Mouse (Mus musculus) urinary bladder, postnatal 10 days (tissue): Measurements from ENCODE around the gene Ptger2.
"Not testable (repeated sequence)": the region's sequence is repeated elsewhere in the genome, so short reads cannot be mapped to it uniquely, and the experiment has no call there.

ENCODE experiments used
- DNase-seq: peaks from one replicate; pipeline ENCODE4 v3.0.0; 2022; ENCODE audit warnings: low spot score

The Ptger2 gene

DNA sequence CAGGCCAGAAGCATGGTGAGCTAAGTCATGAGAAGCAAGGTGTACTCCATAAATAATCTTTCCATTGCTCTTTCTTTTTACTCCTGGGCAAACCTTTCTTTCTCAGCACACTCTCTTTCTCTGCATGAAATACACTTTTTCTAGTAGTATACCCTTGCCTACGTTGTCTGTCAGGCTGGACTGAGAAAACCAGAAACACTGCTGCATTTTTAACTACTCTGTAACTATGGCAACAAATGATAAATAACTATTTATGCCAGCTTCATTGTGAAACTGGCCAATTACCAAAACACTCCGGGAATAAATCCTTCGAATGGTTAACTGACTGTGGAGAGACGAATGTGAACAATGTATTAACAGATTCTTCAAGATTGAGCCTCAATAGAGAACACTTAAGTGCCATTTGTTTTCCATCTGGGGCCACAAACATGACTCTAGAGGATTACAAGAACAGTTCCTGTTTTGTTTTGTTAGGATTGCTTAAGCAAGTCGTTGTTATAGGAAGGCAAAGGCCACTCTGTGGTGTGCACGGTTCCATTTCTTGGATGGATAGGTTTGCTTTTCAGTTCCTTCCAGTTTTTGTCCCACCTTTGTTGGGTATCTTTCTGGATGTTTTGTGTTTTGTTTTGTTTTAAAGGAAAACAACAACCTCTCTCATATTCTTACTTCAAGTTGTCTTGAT, at the start of gene Ptger2:
Ptger2 (plus strand) TSS at position 522 of the 682 bp plus-strand sequence.
- not testable (repeated sequence) for DNase-seq

DNA sequence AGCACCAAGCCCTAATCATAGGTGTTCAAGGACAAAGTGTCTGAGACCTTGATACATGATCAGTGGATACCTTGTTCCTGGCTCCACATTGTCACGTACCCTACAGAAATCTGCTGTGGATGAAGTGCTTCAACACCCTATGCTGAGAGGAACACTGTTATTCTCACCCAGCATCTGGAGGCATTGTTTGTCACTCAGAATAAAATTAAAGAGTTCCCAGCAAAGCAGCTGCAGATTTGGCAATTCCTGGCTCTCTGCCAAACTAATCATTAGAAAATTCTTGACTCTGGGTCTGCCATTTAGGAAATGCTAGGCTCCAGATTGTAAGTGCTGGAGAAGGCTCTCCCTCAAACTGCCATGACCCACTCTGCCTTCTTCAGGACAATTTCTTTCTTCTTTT, 27.2 kb upstream of the Ptger2 start:
- no peak for DNase-seq

DNA sequence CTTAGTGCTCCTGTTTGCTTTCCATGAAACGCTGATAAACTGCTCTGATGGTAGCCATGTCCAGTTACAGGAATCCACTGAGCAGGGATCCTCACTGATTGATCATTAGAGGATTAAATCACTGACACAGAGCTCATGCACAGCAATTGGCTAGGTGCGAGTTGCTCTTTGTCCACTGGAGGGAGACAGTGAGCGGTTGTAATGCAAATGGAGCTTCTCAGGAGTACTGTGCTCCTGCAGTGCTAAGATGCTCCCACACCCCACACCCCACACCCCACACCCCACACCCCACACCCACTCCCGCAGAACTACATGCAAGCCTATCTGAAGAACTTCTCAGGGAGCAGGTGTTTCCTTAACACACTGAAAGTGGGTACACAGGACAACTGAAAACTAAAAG, 10.7 kb upstream of the Ptger2 start:
- not testable (repeated sequence) for DNase-seq

DNA sequence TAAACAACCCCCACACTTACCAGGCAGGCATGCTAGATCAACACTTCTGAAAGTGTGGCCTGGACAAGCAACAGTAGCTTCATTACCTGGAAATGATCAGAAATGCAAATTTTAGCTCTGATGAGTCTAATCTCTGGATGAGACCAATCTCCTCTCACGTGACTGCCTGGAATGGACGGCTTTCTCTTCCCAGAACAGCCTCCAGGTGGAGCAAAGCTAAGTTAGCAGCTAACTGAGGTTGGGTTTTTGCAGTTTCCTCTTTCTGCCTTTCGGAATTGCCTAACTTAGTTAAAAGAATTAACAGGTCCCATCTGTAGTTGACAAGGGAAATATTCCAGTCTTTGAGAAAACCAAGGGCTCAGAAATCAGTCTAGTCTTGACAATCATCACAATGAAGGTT, 8.1 kb upstream of the Ptger2 start:
- DNase-seq: no peak

DNA sequence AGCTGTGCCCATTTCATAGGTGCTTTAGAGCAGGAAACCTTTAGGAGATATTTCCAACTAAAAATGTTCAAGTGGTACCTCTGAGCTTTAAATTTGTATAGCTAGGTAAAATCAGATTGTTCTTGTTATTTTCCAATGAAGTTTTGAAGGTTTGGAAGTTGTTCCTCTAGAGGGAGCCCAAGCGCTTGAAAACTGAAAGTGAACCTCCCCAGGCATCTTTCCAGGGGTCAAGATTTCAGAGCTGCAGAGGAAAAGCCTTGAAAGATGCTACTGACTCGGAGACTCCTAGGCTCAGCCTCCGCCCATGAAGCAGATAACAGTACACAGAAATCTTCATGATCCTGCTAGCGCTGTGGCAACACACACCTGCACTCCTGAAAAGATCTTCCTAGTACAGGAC, 6.5 kb upstream of the Ptger2 start:
- no peak for DNase-seq

DNA sequence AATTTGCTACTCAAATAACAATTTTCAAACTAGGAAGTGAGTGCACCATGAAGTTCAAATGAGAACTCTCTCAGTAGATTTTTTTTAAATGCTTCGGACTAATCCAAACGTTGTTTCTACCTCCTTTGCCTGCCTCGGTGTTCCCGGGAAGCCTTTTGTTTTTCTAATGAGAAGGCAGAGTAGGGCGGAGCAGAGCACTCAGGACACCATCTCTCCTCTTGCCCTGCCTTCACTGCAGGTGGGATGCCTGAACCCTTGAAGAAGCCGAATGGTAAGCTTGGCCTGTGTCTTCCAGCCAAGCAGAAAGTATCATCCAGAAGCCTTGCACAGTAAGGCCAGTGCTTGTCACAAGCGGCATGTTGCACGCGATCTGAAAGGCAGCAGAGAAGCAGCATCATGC, 3.9 kb upstream of the Ptger2 start:
- no peak for DNase-seq

DNA sequence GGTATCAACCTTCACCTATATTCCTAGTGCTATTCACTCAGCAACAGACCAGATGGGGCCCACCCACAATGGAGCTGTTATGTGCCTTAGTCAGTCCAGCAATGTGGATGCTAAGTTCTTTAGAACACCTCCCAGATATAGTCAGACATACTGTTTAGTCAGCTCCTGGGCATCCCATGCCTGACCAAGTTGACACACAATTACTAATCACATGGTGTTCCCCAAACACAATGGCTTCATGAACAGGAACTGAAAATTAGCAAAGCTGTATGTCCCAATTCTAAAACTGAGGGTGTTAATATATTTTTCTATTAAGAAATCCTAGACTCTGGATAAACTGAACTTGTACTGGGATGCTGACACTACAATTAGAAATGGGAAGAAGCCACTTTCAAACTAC, 1.7 kb upstream of the Ptger2 start:
- no peak for DNase-seq

GRCm38 (mm10) chr14:44988456-44989016, 541 bp downstream of the Ptger2 start:
- DNase-seq: no peak

- DNase-seq: no peak
Measured at GRCm38 (mm10) chr14:44989017-44989721, 1.2 kb downstream of the Ptger2 start.

GRCm38 (mm10) chr14:44989751-44990150, 1.8 kb downstream of the Ptger2 start:
- DNase-seq: no peak

GRCm38 (mm10) chr14:44994337-44994736, 6.3 kb downstream of the Ptger2 start:
- no peak for DNase-seq

- DNase-seq: no peak
Measured at GRCm38 (mm10) chr14:45000086-45000769, 12.2 kb downstream of the Ptger2 start.

- DNase-seq: no peak
Measured at GRCm38 (mm10) chr14:45005698-45006283, 17.8 kb downstream of the Ptger2 start.

DNA sequence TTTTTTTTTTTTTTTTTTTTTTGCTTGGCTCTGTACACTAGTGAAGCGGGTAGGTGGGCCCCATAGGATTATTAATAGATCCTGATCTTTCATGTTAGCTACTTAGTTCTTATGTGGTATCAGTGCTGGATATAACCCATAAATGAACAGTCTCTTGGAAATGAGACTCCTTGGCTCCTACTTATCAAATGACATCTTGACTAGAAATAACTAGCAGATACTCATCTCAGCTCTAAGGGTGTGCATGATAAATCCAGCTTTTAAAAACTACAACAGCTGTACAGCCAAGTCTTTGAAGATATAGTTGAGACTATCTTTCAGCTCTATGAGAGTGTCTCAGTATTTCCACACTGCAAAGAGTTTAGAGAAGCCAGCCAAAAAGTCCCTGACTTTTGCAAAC, 21.2 kb downstream of the Ptger2 start:
- no peak for DNase-seq

GRCm38 (mm10) chr14:45011260-45011659, 23.3 kb downstream of the Ptger2 start:
- DNase-seq: no peak

GRCm38 (mm10) chr14:45011671-45012070, 23.7 kb downstream of the Ptger2 start:
- DNase-seq: no peak

GRCm38 (mm10) chr14:45021551-45021950, 33.6 kb downstream of the Ptger2 start:
- no peak for DNase-seq

DNA sequence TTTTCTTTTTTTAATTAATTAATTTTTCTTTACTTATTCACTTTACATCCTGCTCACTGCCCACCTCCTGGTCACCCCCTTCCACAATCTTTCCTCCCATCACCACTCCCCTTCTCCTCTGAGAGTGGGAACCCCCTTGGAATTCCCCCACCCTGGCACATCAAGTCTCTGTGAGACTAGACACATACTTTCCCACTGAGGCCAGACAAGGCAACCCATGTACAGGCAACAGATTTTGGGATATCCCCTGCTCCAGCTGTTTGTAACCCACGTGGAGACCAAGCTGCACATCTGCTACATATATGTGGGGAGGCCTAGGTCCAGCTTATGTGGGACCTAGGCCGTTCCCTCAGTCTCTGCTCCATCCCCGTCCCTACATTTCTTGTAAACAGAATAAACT, 46.3 kb downstream of the Ptger2 start:
- no peak for DNase-seq

- DNase-seq: no peak
Measured at GRCm38 (mm10) chr14:45036579-45036978, 48.6 kb downstream of the Ptger2 start.

- DNase-seq: no peak
Measured at GRCm38 (mm10) chr14:45038052-45038451, 50.1 kb downstream of the Ptger2 start.

DNA sequence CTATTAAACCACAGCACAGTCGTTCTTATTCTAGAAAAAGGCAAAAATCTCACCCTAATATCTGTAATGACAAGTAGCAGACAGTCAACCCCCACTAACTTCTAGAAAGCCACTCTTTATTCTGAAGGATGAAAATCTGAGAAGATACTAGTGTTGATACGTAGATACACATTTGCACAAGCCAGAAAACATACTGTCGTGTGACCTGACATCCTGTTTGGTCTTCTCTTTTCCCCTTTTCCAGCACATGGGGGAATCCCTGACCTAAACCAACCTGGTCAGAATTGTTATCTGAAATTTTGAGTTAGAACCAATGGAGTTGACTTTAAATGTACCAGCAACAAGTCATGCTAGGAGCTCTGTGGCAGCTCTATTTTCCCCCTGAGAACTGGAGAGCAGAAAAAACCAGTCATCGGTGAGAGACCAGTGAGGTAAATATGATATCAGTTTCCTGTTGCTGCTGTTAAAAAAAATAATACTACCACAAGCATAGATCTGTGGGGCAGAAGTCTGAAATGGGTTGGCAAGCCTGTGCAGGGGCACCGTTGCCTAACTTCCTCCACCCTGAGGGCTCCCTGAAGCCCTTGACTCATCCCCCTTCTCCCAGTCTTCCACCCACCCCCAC, 53.0 kb downstream of the Ptger2 start:
- no peak for DNase-seq

GRCm38 (mm10) chr14:45048128-45048527, 60.1 kb downstream of the Ptger2 start:
- DNase-seq: no peak
